Mouse (Mus musculus) lung, embryonic 16.5 days (tissue): ENCODE data around the gene Med16. TPM values are rescaled to one million over a fixed set of nuclear protein-coding genes. Genes with fewer than 3 reads are reported as not detected.
"Not testable (repeated sequence)": the region's sequence is repeated elsewhere in the genome, so short reads cannot be mapped to it uniquely, and the experiment has no call there.

Experiments used
- ATAC-seq: fragments of 200-750 bp; cut with Nextera tagmentation; 2 replicates; pipeline ENCODE4 v1.8.0; 2017; ENCODE audit warnings: low read depth, mild to moderate bottlenecking, moderate library complexity
- H3K27ac ChIP-seq: fragments of 300-500 bp; sonication (generic); 2 replicates; pipeline ENCODE4 v1.5.1; 2014; ENCODE audit warnings: mild to moderate bottlenecking, control low read depth, low read length
- H3K27me3 ChIP-seq: fragments of 300-500 bp; sonication (generic); 2 replicates; pipeline ENCODE4 v1.6.1; 2014; ENCODE audit warnings: low read depth, low read length, mixed read lengths; ENCODE audit not compliant: control insufficient read depth, insufficient read depth
- H3K36me3 ChIP-seq: fragments of 300-500 bp; sonication (generic); 2 replicates; pipeline ENCODE4 v1.6.1; 2014; ENCODE audit warnings: low read length; ENCODE audit not compliant: control insufficient read depth, insufficient read depth
- H3K4me1 ChIP-seq: fragments of 300-500 bp; sonication (generic); replicated peaks from 2 replicates; pipeline ENCODE4 v1.6.1; 2014; ENCODE audit warnings: low read length, mixed read lengths; ENCODE audit not compliant: control insufficient read depth, insufficient read depth
- H3K4me2 ChIP-seq: fragments of 300-500 bp; sonication (generic); 2 replicates; pipeline ENCODE4 v1.6.1; 2014; ENCODE audit warnings: low read depth, low read length, control low read depth
- H3K4me3 ChIP-seq: fragments of 300-500 bp; sonication (generic); 2 replicates; pipeline ENCODE4 v1.5.1; 2014; ENCODE audit warnings: mild to moderate bottlenecking, low read length, control low read depth
- H3K9ac ChIP-seq: fragments of 300-500 bp; sonication (generic); 2 replicates; pipeline ENCODE4 v1.6.1; 2014; ENCODE audit warnings: low read length, control low read depth
- H3K9me3 ChIP-seq: fragments of 300-500 bp; sonication (generic); 2 replicates; pipeline ENCODE4 v1.6.1; 2016; ENCODE audit warnings: low read length; ENCODE audit not compliant: control insufficient read depth
- WGBS: fragments of 180-500 bp; shearing (Covaris S2); extraction: QIAGEN DNeasy Blood & Tissue Kit; methylation state at CpG from one replicate; pipeline ENCODE4 v1.1.7; 2014; 5-methylcytosine and 5-hydroxymethylcytosine counted together
- polyA plus RNA-seq: library from polyadenylated mRNA; unstranded; fragments of >200 nt; fragmentation: Nextera tagmentation; extraction: Ambion mirVana; gene quantifications from 2 replicates; pipeline ENCODE4 v1.2.1, GENCODE M21; 2015

Gene Med16
- polyA plus RNA-seq, 1 experiment from 2014 or later, result 51.2 TPM

DNA sequence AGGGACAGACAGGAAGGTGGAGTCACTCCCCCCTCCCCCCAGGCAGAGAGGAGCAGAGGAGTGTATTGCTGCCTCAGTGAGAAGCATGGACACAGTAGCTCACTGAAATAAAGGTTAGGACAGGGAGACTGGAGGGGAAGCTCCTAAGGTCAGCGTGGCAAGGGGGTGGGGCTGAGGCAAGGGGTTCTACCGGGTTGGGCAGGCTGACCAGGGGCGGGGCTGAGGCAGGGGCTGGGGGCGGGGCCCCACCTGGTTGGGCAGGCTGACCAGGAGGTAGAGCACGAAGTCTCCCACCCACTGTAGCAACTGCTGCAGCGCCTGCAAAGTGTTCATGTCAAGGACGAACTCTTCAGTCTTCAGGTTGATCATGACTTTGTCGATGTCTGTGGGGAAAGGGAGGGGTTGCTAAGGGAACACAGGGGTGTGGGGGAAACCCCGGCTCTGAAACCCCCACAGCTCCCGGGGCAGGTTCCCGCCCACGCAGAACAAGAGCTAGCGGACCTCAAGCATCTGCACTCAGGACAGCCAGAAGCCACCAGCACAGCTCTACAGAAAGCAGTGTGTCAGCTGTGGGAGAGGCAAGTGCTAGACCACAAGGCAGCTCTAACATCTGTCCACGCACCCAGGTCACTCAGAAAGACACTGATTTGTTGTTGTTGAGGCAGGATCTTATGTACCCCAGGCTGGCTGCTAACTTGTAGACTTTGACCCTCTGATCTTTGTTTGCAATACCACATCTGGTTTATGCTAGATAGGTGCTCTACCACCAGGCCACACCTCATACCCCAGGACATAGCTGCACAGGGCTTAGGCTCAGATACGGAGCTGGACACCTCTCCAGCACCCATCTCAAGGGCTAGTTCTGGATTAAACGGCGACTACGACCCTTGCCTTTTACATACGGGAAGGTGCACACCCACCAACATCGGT is 11.1 kb downstream of the Med16 start:
- Histone ChIP-seq H3K4me2 (no peak overlapping the region), H3K9ac (no peak overlapping the region), H3K4me1 (peaks cover 9% of the 10 kb centered on the region; the same call in 1 of the 2 replicates), H3K9me3 (no peaks in the 10 kb centered on the region), H3K36me3 (peaks cover 20% of the 10 kb centered on the region), H3K4me3 (no peak overlapping the region), H3K27me3 (no peaks in the 10 kb centered on the region), H3K27ac (no peak overlapping the region)
- WGBS, result 51% methylated on average over 20 of the region's 20 CpGs
- ATAC-seq, result no peak

- 68% methylated on average over 13 of the region's 13 CpGs for WGBS
- Histone ChIP-seq H3K9ac (no peak overlapping the region), H3K4me2 (no peak overlapping the region), H3K9me3 (no peaks in the 10 kb centered on the region), H3K27me3 (no peaks in the 10 kb centered on the region), H3K4me1 (peaks cover 9% of the 10 kb centered on the region; the same call in 1 of the 2 replicates), H3K4me3 (no peak overlapping the region), H3K36me3 (peaks cover 16% of the 10 kb centered on the region), H3K27ac (no peak overlapping the region)
- peak; percentile 44 for ATAC-seq
Measured at GRCm38 (mm10) chr10:79896814-79897213, 11.9 kb downstream of the Med16 start.

- peaks cover 16% of the 10 kb centered on the region for H3K36me3 ChIP-seq
- H3K27ac ChIP-seq, result no peak overlapping the region
- no peaks in the 10 kb centered on the region for H3K9me3 ChIP-seq
- no peak for ATAC-seq
- H3K4me1 ChIP-seq, result peaks cover 9% of the 10 kb centered on the region; the same call in 1 of the 2 replicates
- no peak overlapping the region for H3K9ac ChIP-seq
- WGBS, result 85% methylated on average over 16 of the region's 16 CpGs
- no peak overlapping the region for H3K4me3 ChIP-seq
- H3K27me3 ChIP-seq, result no peaks in the 10 kb centered on the region
- H3K4me2 ChIP-seq, result no peak overlapping the region
Measured at GRCm38 (mm10) chr10:79896306-79896705, 12.4 kb downstream of the Med16 start.

GRCm38 (mm10) chr10:79892451-79893118 is 16.1 kb downstream of the Med16 start:
- H3K9me3 ChIP-seq, H3K27ac ChIP-seq, H3K4me3 ChIP-seq, H3K27me3 ChIP-seq, H3K36me3 ChIP-seq, H3K4me1 ChIP-seq, H3K9ac ChIP-seq, H3K4me2 ChIP-seq: not testable (repeated sequence)
- ATAC-seq, result peak; percentile 51
- WGBS, result 41% methylated on average over 22 of the region's 22 CpGs

GRCm38 (mm10) chr10:79890670-79891069 is 18.1 kb downstream of the Med16 start, which contains the start of gene Cfd:
TSS of gene Cfd (plus strand) at chr10:79890853.
- H3K27ac ChIP-seq, result no peak within 1 kb of the TSS
- no peak within 1 kb of the TSS for H3K4me3 ChIP-seq
- H3K9ac ChIP-seq, result no peak within 1 kb of the TSS
- no peak within 1 kb of the TSS for H3K4me2 ChIP-seq
- H3K27me3 ChIP-seq, result no peaks in the 10 kb centered on the region
- H3K9me3 ChIP-seq, result no peaks in the 10 kb centered on the region
- no peaks in the 10 kb centered on the region for H3K4me1 ChIP-seq
- H3K36me3 ChIP-seq, result peaks cover 2% of the 10 kb centered on the region
- WGBS, result 35% methylated on average over 5 of the region's 5 CpGs
- no peak for ATAC-seq

DNA sequence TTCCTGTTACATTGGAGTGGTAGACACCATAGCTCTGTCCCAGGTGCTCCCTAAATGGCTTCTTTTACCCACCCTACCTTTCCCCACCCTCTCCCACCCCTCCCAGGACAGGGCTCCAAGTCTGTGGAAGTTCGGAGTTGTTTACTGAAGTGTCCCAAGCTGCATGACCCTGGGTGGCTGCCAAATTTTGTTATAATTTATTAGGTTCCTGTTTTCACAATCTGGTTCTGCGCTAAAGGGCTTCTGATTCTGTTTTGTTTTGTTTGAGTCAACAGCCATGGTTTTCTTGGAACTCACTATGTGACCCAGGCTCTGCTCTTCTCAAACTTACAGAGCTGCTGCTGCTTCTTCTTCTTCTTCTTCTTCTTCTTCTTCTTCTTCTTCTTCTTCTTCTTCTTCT is 19.3 kb downstream of the Med16 start:
- 21% methylated on average over 2 of the region's 2 CpGs for WGBS
- Histone ChIP-seq H3K9ac (no peak overlapping the region), H3K4me1 (peaks cover 2% of the 10 kb centered on the region; the same call in 1 of the 2 replicates), H3K27me3 (no peaks in the 10 kb centered on the region), H3K27ac (no peak overlapping the region), H3K36me3 (no peaks in the 10 kb centered on the region; the same call in 1 of the 2 replicates), H3K4me2 (no peak overlapping the region), H3K4me3 (no peak overlapping the region), H3K9me3 (no peaks in the 10 kb centered on the region)
- ATAC-seq, result no peak

GRCm38 (mm10) chr10:79886611-79887010 is 22.1 kb downstream of the Med16 start:
- no peak for ATAC-seq
- no peaks in the 10 kb centered on the region for H3K9me3 ChIP-seq
- no peak overlapping the region for H3K4me3 ChIP-seq
- H3K27me3 ChIP-seq, result peaks cover 3% of the 10 kb centered on the region
- H3K9ac ChIP-seq, result no peak overlapping the region
- WGBS, result 79% methylated on average over 8 of the region's 8 CpGs
- no peak overlapping the region for H3K4me2 ChIP-seq
- peaks cover 10% of the 10 kb centered on the region for H3K4me1 ChIP-seq
- no peak overlapping the region for H3K27ac ChIP-seq
- H3K36me3 ChIP-seq, result no peaks in the 10 kb centered on the region

- WGBS, result 71% methylated on average over 6 of the region's 6 CpGs
- no peak within 1 kb of the TSS for H3K27ac ChIP-seq
- no peaks in the 10 kb centered on the region for H3K36me3 ChIP-seq
- no peak within 1 kb of the TSS for H3K4me3 ChIP-seq
- H3K4me2 ChIP-seq, result no peak within 1 kb of the TSS
- no peak for ATAC-seq
- peaks cover 10% of the 10 kb centered on the region for H3K4me1 ChIP-seq
- H3K27me3 ChIP-seq, result peaks cover 3% of the 10 kb centered on the region
- H3K9ac ChIP-seq, result no peak within 1 kb of the TSS
- H3K9me3 ChIP-seq, result no peaks in the 10 kb centered on the region
Measured at GRCm38 (mm10) chr10:79886054-79886453, 22.7 kb downstream of the Med16 start, which contains the start of gene Elane. TSS of gene Elane (plus strand) at chr10:79886247.

GRCm38 (mm10) chr10:79884938-79885337 is 23.8 kb downstream of the Med16 start:
- H3K4me1 ChIP-seq, H3K4me2 ChIP-seq, H3K36me3 ChIP-seq, H3K27me3 ChIP-seq, ATAC-seq, H3K9me3 ChIP-seq, H3K9ac ChIP-seq, H3K27ac ChIP-seq, H3K4me3 ChIP-seq: not testable (repeated sequence)
- 55% methylated on average over 2 of the region's 3 CpGs for WGBS
